Mouse (Mus musculus): ENCODE measurements around the gene Rnf223.

DNA sequence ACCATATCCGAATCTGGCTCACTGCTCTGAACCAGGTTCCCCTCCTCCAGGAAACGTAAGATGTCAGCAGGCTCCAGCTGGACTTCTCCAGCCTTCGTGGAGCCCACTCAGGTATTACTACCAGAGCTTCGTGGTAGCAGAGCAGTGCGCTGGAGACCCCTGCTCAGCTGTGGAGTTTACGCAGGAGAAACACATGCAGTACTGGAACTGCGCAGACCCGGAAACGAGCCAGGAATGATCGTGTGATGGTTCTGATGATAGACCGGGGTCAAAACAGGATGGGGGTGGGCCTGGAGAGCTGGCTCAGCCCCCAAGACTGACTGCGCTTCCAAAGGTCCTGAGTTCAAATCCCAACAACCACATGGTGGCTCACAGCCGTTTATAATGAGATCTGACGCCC is 5.5 kb downstream of the Rnf223 start:
- TF ChIP-seq POLR2A (IDR thresholded peaks at IDR 0.05; ENCODE audit: borderline replicate concordance, insufficient read depth, low read length) (no peak), CTCF (IDR thresholded peaks at IDR 0.05; ENCODE audit: borderline replicate concordance, insufficient read depth, low read depth, low read length) (no peak)

Measured in cerebellum, adult 2 months (tissue).